Mouse (Mus musculus) right cerebral cortex, postnatal 14 days (tissue): ENCODE data around the gene Unc80.
A peak's percentile ranks its signal among the peaks of the same experiment; 100 is the strongest.

Experiments used
- DNase-seq: peaks from one replicate; pipeline ENCODE4 v3.0.0; 2022

The Unc80 gene

GRCm38 (mm10) chr1:66467821-66468703, at the start of gene Unc80:
TSS of gene Unc80 (plus strand) at chr1:66468367.
- DNase-seq: peak; percentile 73

- DNase-seq: no peak
Measured at GRCm38 (mm10) chr1:66426073-66426472, 42.1 kb upstream of the Unc80 start.

GRCm38 (mm10) chr1:66430962-66431361, 37.2 kb upstream of the Unc80 start:
- no peak for DNase-seq

GRCm38 (mm10) chr1:66431472-66431871, 36.7 kb upstream of the Unc80 start:
- no peak for DNase-seq

- DNase-seq: no peak
Measured at GRCm38 (mm10) chr1:66438069-66438468, 30.1 kb upstream of the Unc80 start.

- DNase-seq: no peak
Measured at GRCm38 (mm10) chr1:66442922-66443321, 25.2 kb upstream of the Unc80 start.

GRCm38 (mm10) chr1:66449471-66449870, 18.7 kb upstream of the Unc80 start:
- no peak for DNase-seq

GRCm38 (mm10) chr1:66456580-66456979, 11.6 kb upstream of the Unc80 start:
- no peak for DNase-seq

GRCm38 (mm10) chr1:66457747-66458146, 10.4 kb upstream of the Unc80 start:
- DNase-seq: no peak

- no peak for DNase-seq
Measured at GRCm38 (mm10) chr1:66459394-66459793, 8.8 kb upstream of the Unc80 start.

- DNase-seq: no peak
Measured at GRCm38 (mm10) chr1:66460850-66461249, 7.3 kb upstream of the Unc80 start.

- DNase-seq: no peak
Measured at GRCm38 (mm10) chr1:66468704-66469020, 495 bp downstream of the Unc80 start.

- DNase-seq: no peak
Measured at GRCm38 (mm10) chr1:66482751-66483150, 14.6 kb downstream of the Unc80 start.

GRCm38 (mm10) chr1:66493064-66493463, 24.9 kb downstream of the Unc80 start:
- DNase-seq: no peak

GRCm38 (mm10) chr1:66495310-66496012, 27.3 kb downstream of the Unc80 start:
- no peak for DNase-seq

- DNase-seq: no peak
Measured at GRCm38 (mm10) chr1:66550812-66551211, 82.6 kb downstream of the Unc80 start.

- DNase-seq: peak; percentile 18
Measured at GRCm38 (mm10) chr1:66552396-66552966, 84.3 kb downstream of the Unc80 start.

- DNase-seq: no peak
Measured at GRCm38 (mm10) chr1:66561636-66562270, 93.6 kb downstream of the Unc80 start.

- DNase-seq: no peak
Measured at GRCm38 (mm10) chr1:66562332-66562731, 94.2 kb downstream of the Unc80 start.

GRCm38 (mm10) chr1:66569736-66570135, 101.6 kb downstream of the Unc80 start:
- no peak for DNase-seq

GRCm38 (mm10) chr1:66597163-66597788, 129.1 kb downstream of the Unc80 start:
- no peak for DNase-seq

GRCm38 (mm10) chr1:66608304-66608703, 140.1 kb downstream of the Unc80 start:
- DNase-seq: no peak

GRCm38 (mm10) chr1:66617188-66617587, 149.0 kb downstream of the Unc80 start:
- no peak for DNase-seq
